Mouse (Mus musculus): ENCODE measurements around the gene Fam129a. TPM values are rescaled to one million over a fixed set of nuclear protein-coding genes. Genes with fewer than 3 reads are reported as not detected.
"Not testable (repeated sequence)": the region's sequence is repeated elsewhere in the genome, so short reads cannot be mapped to it uniquely, and the experiment has no call there.

The Fam129a gene
- total RNA-seq, 2 experiments from 2014 or later = 38.4 to 44.0 TPM

GRCm38 (mm10) chr1:151720566-151720965 is 149.6 kb downstream of the Fam129a start:
- intact Hi-C loops (cut with DNase I) = no loop called here
- no peak for DNase-seq

GRCm38 (mm10) chr1:151721357-151721983 is 150.5 kb downstream of the Fam129a start:
- no peak for DNase-seq
- intact Hi-C loops (cut with DNase I) = no loop called here

- DNase-seq = no peak
- intact Hi-C loops (cut with DNase I) = no loop called here
These were observed 152.8 kb downstream of the Fam129a start for GRCm38 (mm10) chr1:151723771-151724170.

DNA sequence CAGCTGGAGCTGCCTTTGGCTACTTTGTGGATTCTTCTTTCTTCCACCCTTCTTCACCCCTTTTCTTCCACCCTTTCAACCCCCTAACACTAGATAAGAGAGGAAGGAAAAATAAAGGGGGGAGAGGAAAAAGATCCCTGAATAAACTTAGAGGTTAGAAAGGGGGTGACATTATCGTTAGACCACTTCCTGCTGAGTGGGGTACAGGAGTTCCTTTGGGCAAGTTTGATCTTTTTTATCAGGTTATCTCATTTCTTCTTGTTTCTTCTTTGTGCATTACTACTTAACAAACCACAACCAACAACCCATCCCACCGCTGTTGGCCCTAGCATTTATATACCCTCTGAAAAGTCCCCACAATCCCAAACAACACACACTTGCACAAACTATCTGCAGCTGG is 154.6 kb downstream of the Fam129a start:
- intact Hi-C loops (cut with DNase I) = no loop called here
- no peak for DNase-seq

- intact Hi-C loops (cut with DNase I) = no loop called here
- no peak for DNase-seq
These were observed 155.4 kb downstream of the Fam129a start for GRCm38 (mm10) chr1:151726358-151726757.

DNA sequence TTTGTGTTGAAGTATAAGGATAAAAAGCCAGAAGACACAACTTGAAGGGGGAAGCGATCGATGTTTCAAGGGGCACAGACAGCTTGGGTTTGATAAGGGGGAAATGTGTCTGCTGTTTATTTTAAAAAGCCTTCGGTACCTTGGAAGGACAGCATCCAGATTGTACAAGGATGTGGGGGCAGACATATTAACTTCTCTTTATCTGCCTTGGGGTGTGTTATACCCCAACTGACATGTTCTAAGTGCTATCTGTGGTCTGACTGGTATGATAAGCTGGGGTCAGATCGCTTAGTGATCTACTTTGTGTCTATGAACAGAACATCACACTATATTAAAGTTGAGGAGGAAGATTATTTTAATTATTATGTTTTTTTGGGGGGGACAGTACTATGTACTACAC is 157.2 kb downstream of the Fam129a start:
- intact Hi-C loops (cut with DNase I) = no loop called here
- DNase-seq = no peak

GRCm38 (mm10) chr1:151737146-151737545 is 166.2 kb downstream of the Fam129a start:
- no peak for DNase-seq
- intact Hi-C loops (cut with DNase I) = no loop called here

DNA sequence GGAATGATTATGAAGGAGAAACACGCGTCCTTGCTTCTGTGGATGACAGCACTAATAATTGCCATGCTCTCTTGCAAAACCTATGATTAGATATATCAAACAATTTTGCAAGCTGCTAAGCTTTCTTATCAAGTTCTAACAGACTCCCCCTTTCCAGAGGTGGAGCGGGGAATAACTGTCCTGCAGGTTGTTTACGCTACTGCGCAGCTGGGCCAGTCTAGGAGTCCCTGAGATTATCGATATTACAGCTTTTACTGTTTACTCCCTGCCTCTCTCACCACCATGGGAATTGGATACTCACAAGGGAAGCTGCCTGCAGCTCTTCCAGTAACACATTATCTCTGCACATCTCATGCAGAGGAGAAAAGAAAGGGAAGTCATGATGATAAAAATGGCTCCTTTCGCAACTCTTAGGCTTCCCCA is 170.2 kb downstream of the Fam129a start:
- no peak for DNase-seq
- intact Hi-C loops (cut with DNase I) = no loop called here

- intact Hi-C loops (cut with DNase I); DNase-seq: not testable (repeated sequence)
These were observed 178.9 kb downstream of the Fam129a start for GRCm38 (mm10) chr1:151749894-151750293.

GRCm38 (mm10) chr1:151752946-151753345 is 182.0 kb downstream of the Fam129a start:
- intact Hi-C loops (cut with DNase I) = no loop called here
- no peak for DNase-seq

GRCm38 (mm10) chr1:151753374-151753929 is 182.5 kb downstream of the Fam129a start:
- intact Hi-C loops (cut with DNase I) = no loop called here
- DNase-seq = no peak

GRCm38 (mm10) chr1:151754028-151754489 is 183.1 kb downstream of the Fam129a start:
- intact Hi-C loops (cut with DNase I) = no loop called here
- DNase-seq = peak; percentile 8 to 19

GRCm38 (mm10) chr1:151754881-151755659 is 184.1 kb downstream of the Fam129a start, which contains the start of gene Edem3:
Gene Edem3, plus strand, starts transcription at chr1:151755371.
- intact Hi-C loops (cut with DNase I) = no loop called here
- peak; percentile 99 for DNase-seq

DNA sequence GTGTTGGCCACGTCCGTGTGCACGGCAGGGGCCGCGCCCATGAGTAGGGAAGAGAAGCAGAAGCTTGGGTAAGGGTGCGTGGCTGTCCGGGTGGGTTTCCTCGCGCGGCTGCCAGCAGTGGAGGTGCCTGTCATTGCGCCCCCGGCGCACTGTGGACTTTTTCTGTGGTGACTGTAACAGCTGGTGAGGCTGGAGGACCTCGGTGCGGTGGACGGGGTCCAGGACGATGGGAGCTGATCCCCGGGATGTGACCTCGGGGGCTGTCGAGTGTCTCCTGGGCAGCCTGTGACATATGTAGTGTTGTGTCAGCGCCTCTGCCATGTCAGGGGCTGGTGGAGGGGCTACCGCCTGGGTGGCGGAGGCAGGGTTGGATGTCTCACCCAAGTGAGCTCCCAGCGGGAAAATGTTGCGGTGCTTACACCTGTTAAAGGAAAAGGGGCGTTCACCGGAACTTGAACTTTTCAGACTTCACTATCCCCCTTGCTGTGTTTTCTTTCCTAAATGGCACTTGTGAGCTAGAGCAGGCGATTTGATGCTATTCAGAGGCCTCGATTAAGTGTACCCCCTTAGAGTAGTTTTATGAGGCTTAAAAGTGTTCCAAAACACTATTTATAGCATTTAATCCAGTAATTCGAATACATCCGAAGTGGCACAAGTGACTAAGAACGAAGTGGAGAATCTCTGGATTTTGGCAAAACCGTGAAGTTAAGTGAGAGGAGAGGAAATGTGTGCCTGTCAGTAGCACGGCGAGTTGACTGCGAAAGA is 184.9 kb downstream of the Fam129a start:
- intact Hi-C loops (cut with DNase I) = no loop called here
- DNase-seq = peak in 1 of 2 experiments; percentile 9

- intact Hi-C loops (cut with DNase I) = no loop called here
- no peak for DNase-seq
These were observed 185.4 kb downstream of the Fam129a start for GRCm38 (mm10) chr1:151756425-151756728.

- DNase-seq = no peak
- intact Hi-C loops (cut with DNase I) = no loop called here
These were observed 187.3 kb downstream of the Fam129a start for GRCm38 (mm10) chr1:151758301-151758700.

- intact Hi-C loops (cut with DNase I) = no loop called here
- no peak for DNase-seq
These were observed 188.0 kb downstream of the Fam129a start for GRCm38 (mm10) chr1:151758991-151759390.

DNA sequence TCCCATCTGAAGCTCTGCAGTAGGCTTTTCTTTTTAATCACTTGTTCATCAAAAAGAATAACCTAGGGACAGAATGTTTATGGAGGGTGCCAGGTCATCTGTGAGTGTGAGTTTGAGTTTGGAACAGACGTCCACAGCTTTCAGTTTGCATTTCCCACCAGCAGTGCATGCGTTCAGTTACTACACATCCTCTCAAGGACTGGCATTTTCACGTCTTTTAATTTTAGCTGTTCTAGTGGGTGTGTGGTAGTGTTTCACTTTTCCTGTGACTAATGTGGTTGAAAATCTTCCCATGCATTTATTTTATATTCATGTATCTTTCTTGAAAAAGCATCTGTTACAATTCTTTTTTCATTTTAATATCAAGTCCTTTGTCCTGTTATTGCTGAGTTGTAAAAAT is 193.2 kb downstream of the Fam129a start:
- intact Hi-C loops (cut with DNase I) = no loop called here
- DNase-seq = no peak

DNA sequence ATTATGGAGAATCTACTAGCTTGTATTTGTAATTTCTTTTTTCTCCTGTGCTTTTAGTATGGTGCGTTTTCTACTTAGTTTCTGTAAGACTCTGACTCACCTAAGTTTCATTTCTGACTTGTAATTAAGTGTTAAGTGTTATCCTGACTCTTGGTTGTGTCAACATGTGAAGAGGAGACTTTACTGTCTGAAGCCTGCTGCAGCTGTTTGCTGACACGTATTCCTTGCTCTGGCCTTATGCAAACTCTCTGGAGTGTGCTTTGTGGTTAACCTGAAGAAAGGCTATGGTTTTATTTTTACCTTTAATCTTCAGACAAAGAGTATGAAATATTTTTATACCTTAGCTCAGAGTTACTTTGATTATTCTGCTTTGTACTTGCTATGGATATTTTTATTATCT is 195.2 kb downstream of the Fam129a start:
- intact Hi-C loops (cut with DNase I) = no loop called here
- DNase-seq = no peak

DNA sequence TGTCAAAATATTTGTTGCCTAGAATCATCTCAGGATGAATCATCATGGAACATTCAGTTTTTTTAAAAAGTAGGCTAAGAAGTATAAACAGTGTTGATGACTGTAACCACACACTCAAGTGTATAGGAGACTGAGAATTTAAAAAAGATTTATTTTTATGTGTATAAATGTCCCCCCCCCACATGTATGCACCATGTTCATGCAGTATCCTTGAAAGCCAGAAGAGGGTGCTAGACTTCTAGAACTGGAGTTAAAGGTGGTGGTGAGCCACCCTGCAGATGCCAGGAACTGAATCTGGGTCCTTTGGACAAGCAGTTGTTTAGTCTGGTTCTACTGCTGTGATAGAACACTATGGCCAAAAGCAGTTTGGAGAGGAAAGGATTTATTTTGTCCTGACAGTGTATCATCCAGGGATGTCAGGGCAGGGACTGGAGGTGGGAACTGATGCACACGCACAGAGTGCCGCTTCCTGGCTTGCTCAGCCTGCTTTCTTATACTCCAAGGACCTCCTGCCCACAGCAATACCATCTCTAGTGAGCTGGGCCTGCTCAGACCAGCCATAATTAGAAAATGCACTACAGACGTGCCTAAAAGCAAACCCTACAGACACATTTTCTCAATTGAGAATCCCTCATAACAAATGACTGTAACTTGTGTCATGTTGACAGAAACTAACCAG is 196.1 kb downstream of the Fam129a start:
- DNase-seq = no peak
- intact Hi-C loops (cut with DNase I) = no loop called here

All from heart, postnatal 10 days (tissue).